Mouse (Mus musculus) kidney, postnatal 36 days (tissue): Measurements from ENCODE around the gene Gatm.

Experiments
- DNase-seq, 2 experiments: peaks; one replicate each; pipeline ENCODE4 v3.0.0; 2021 to 2022; ENCODE audit warnings: mixed read lengths in 2 of 2

Gene Gatm

DNA sequence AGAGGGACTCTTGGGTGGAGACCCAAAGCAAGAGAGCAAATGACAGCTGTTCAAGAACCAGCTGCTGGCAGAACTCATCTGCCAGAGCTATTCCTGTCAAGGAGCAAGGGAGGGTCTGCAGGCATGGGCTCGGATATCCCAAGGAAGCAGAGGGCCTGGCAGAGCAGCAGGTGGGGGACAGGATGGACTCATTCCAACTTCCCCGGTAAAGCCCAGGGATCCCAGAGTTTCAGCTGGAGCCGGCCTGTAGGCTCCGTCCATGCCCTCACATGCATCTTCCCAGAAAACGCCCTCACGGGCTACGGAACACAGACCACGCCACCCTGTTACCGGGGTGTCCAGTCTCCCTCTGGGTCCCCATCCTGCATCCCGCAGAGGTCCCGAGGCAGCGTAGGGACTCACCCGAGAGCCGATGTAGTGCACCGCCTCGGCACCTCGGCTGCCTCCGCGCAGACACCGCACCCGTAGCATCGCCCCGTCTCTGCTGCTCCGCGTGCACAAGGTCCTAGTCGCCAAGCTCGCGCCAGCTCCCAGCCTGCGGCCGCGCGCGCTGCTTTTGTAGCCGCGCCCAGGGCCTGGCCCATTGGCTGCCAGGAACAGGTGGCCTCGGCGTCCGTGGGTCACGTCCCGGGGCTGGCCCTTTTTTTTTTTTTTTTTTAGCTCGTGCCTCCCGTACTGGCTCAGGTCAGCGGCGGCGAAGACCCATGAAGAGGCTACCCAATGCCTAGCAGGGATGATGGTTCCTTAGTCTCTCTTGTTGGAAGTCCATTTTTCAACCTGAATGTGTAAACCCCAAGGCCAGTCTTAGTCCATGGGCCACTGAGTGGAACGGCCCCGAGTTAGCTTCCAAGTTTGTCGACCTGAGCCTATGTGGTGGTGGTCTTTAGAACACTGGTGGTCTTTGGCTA lies at the start of gene Gatm:
TSS of gene Gatm (minus strand) at position 558 of the 908 bp plus-strand sequence.
- peak; percentile 82 to 85 for DNase-seq

DNA sequence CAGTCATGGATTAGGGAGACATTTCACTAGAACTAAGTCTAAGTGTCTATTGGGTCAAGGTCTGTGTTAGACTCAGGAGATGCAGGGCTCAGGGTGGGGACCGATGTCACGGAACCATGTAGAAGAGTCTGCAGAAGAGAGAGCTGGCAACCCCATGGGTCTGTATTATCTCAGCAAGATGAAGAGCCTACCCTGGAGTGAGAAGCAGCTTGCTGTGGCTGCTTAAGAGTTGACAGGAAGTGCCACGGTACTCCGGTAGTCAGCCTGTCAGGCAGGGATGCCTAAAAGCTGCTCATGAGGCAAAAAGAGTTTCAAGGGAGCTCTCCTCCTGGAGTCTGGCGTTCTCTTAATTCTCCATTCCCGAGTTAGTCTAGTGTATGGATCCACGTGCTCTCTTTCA lies 48.7 kb upstream of the Gatm start:
- no peak for DNase-seq

DNA sequence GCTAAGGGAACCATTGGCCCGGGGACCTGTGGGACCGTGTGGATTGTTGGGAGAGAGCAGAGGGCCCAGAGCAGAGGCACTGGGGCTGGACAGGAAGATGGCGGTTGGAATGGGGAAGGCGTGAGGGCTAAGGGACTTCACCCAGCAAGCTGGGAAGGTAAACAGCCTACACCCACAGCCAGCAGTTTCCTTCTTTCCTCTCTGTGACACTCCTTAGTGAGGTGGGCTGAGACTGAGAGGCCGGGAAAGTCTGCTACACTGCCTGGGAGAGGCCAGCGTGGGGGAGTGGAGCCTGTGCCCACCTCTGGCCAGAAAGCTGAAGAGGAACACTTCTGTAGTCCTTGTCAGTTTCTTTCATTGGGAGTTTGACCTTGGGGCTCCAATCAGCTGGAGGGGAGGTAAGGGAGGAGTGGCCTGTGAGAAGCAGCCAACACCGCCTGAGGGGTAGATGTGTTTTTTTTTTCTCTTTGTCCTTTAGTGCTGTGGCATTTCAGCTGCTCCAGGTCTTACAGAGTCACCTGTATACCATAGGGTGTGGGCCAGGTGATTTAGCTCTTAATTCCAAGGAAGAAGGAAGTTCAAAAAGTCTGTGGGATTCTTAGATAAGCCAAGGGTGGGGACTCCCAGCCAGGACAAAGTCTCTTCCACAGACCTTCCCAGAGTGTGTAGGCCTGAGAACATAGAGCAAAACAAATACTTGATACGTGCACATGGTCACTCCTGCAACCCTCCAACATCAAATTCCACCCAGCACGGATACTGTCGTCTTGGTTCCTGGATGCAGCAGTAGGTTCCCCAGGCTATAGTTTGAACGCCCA lies 46.8 kb upstream of the Gatm start:
- no peak for DNase-seq

DNA sequence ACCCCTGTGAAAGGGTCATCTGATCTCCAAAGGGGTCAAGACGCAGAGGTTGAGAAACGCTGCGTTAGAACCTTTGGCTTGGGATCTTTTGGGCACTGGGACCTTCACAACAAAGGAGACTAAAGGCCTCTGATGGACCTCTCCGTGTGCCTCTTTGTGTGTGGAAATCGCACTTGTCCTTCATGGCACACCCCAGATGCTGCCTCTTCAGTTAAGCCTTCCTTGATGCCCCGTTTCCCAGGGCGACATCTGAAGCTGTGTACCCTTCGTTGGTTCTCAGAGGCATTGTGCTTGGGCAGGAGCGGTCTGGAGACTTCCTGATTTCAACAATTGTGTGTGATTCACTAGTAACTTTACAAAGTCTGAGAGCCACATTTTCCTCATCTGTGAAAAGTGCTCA lies 45.7 kb upstream of the Gatm start:
- no peak for DNase-seq

DNA sequence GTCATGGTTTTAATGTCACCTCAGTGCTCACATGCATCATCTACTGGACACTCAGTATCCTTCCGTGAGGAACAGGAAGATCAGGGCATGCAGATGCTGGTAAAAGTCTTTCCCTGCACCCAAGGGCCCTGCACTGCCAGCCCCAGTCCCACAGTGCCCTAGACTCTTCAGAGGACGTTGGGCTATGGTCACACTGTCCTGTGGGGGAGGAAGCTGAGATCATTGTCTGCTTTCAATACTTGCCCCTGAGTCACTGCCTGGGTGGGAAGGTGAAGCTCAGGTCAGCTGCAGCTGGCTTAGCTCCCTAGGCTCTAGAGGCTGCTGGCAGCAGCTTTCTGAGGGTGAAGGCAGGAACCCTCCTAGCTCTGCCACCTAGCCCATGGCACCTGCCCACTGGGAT lies 44.9 kb upstream of the Gatm start:
- DNase-seq: peak in 1 of 2 experiments; percentile 7

DNA sequence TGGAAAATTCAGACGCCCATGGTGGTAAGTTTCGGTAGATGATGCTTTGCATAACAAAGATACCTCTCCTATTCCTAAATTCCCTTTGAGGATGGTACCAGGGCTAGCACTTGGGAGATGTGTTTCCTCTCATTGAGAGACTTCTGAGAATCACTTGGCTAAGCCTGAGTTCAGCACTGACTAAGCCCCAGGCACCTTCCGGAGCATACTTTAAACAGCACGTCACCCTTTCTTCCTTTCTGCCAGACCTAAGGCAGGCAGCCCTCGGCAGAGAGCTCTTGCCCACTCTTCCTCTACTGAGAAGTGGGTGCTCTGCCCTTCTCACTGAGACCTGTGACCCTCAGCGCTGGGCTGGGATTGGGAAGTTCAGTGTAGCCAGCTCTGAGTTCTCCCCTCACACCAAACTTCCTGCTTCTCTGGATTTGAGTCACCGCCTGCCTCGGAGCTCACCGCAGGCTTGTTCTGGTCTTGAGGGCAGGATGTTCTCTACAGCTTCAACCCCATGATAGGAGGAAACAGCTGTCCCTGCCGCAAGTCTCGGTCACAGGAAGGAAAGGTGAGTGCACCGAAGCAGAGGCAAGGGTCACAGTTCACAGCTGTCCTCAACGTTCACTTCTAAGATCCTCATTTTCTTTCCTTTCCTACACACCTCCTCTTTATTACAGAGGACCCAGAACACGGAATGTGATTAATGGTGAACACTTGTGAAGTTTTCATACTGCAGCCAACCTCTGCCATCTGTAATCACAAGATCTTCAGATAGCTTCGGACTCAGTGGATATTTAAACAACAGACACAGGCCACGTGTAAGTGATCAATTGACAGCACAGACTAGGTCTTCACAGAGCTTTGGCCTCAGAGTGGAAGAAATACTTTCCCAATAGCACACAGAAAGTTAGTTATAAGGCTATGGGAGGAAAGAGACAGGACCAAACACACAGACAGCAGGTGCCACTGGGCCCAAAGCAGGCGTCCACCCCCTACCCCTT lies 41.3 kb upstream of the Gatm start:
- DNase-seq: peak; percentile 36 to 39

DNA sequence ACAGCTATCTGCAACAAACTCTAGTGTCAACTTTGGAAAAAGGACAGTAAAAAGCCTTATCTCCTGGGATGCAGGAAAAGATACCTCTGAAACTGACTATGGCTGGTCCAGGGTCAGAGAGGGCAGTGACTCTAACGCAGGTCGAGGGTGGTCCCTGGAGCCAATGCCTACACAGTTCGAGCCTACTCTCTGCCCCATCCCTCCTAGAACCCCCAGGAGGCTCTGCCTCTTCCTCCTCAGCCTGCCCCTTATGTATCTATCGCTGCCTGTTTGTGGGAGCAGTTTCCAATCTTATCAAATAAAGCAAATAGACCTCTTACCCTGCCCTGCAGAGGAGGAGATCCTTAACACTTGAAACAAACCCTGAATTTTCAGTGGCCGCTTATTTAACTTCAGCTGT lies 27.6 kb upstream of the Gatm start:
- DNase-seq: no peak

DNA sequence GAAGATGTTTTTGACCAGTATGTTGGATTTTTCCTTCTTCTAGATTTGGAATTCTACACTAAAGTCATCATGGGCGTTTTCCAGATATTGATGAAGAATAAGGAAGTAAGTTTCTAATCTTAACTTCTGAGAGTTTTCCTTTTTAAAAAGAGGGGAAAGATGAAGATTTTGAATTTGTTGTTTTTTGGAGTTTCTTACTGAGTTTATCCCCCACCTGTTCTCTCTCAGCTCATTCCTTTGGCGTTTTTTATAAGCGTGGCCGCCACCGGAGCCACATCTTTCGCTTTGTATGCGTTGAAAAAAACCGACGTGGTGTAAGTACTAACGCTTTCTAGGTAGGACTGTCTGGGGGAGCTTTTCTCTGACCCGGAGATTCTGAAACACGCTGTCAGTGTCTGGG lies 26.9 kb upstream of the Gatm start:
- no peak for DNase-seq

DNA sequence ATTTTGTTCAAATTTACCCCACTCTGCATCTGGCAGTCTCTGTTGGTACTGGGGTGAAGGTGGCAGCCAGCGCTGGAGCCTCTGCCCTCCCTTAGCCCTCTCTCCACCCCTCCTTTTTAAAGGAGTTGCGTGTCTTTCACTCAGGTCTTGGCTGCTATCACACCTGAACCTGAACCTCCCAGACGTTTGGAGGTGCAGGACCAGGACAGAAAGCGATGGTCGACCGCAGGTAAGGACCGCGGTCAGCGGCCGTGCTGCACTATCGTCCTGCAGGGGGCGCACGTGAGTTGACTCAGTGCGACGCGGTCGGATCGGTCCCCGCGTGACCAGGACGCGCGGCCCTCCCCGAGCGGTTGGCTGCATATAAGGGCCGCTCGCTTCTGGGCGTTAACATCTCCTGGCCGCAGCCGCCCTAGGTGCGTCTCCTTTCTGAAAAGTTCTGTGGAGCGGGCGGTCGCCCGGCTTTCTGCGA lies 26.5 kb upstream of the Gatm start:
- DNase-seq: peak; percentile 65 to 92

DNA sequence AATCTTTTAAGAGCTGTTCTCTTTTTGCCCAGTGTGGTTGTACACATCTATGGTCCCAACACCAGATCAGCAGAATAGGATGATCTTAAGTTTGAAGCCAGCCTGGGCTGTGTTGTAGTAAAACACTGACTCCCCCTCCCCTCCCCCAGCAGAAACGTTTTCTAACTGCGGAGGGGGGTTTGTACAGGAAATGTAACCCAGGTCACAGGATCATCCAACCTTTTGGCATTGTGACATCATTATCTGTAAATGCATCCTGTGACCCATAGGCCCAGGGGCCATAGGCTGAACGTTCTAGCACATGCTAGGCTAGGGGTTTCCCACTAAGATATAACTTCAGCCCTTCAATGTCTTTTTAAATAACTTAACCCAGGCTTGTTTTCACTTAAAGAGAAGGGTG lies 25.6 kb upstream of the Gatm start, which contains the start of gene AA467197:
TSS of gene AA467197 (plus strand) at position 301 of the 400 bp plus-strand sequence.
- DNase-seq: no peak

DNA sequence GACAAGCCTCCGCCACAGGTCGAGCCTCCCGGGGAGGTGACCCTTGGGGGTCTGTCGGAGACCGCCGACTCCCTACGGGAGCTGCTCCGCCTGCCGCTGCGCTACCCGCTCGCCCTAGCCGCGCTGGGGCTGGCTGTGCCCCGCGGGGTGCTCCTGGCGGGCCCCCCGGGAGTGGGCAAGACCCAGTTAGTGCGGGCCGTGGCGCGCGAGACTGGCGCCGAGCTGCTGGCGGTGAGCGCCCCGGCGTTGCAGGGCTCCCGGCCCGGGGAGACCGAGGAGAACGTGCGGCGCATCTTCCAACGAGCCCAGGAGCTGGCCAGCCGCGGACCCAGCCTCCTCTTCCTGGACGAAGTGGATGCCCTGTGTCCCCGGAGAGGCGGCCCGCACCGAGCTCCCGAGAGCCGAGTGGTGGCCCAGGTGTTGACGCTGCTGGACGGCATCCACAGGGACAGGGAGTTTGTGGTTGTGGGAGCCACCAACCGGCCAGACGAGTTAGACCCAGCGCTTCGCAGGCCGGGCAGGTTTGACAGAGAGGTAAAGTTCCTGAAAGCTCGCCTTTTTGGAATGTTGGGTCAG lies 20.2 kb upstream of the Gatm start:
- DNase-seq: peak; percentile 68 to 78

DNA sequence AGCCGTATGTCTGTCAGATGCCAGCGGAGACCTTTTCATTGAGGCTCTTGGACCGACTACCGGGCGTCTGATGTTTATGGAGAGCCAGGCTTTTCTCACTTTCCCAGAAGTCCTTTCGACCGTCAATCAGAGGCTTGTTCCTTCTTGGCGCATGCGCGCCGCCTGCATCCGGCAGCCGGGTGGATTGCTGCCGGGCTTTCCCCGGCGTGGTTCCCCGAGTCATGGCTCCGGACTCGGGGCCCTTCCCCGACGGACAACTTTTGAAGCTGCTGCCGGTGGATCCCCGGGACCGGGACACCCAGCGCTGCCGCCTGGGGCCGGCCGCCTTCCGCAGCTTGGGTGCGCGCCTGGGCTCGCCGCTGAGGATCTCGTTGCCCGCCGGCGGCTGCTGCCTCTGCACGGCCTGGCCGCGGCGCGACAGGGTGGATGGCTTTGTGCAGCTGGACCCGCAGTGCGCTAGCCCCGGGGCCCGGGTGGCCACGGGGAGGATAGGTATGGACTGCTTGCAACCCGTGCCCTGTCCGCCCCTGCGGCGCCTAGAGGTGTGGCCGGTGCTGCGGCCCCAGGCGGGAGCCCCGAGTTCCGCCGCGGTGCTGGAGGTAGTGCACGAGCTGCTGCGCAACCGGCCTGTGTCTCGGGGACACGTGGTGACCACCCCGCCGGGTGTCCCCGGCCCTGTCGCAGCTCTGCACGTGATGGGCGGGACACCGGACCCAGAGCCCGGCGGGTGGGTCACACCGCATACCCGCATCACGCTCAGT lies 19.5 kb upstream of the Gatm start:
- DNase-seq: peak; percentile 92

DNA sequence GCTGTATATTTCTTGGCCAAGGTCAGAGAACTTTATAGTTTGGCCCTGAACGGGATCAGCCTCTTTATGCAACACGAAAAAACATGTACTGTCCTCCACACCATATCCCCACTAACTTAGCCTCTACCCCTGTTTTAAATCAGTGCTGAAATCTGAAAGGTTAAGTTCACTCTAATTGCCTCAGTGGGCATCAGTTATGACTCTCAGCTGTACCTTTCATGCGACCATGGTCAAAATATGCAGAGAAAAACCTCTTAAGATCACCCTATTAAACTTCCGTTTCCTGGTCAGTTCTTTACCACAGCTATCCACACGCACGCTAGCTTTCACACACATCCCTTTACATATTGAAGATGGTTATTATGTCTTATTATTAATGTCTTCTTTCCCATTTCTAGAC lies 18.8 kb upstream of the Gatm start:
- DNase-seq: no peak

DNA sequence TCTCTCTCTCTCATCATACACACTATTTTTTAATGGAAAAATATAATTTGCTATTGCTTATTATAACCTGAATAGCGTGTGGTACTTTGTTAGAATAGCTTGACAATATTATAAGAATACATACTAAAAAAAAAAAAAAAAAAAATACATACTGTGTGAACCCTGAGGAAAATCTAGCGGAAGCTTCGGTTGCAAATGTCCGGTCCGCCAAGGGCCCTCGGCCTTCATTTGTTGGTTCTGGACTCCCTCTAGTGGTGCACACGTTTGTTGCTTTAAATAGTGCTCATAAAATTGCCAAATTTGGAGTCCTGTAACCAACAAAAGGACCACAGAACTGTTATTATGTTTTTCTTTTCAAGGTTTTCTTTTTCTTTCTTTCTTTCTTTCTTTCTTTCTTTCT lies 17.9 kb upstream of the Gatm start:
- DNase-seq: peak; percentile 87 to 90

DNA sequence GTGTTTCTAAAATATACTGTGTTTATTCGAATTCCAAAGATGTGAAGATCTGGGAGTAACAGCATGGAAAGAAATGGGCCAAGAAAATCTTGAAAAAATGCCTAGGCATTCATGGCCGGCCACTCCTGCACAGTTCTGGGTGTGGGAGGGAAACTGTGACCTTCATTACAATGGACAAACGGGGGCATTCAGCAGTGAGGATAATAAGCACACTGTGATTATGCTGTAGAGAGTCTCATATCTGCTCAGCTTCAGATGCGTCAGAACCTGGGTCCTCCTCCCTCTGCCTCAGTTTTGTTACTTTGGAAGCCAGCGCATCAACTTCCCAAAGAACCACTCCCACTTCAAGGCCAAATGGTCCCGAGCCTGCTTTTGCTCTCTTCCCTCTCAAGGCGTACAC lies 14.8 kb upstream of the Gatm start:
- no peak for DNase-seq

DNA sequence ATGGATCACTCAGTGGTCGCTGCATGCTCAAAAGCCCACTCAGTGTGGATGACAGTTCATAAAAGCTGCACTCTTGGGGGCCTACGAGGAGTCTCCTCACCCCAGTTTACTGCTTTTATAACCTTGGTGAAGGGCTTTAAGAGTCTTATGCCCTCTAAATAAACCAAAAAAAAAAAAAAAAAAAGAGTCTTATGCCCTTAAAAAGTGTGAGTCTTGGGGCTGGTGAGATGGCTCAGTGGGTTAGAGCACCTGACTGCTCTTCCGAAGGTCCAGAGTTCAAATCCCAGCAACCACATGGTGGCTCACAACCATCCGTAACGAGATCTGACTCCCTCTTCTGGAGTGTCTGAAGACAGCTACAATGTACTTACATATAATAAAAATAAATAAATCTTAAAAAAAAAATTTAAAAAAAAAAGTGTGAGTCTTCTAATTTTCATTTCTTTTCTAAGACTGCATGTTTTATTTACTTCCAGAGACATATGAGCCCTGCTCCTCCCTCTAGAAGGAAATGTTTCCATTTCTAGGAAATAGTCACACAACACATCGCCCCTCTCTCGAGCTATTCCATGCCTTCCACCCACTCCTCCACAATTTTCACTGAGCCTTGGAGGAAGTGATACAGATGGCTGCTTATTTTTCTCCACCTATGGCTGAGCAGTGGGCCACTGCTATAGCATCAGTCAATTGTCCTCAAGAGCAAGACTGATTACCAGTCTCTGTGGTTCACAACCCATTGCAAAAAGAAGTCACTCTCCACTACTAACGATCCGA lies 10.4 kb upstream of the Gatm start:
- no peak for DNase-seq

DNA sequence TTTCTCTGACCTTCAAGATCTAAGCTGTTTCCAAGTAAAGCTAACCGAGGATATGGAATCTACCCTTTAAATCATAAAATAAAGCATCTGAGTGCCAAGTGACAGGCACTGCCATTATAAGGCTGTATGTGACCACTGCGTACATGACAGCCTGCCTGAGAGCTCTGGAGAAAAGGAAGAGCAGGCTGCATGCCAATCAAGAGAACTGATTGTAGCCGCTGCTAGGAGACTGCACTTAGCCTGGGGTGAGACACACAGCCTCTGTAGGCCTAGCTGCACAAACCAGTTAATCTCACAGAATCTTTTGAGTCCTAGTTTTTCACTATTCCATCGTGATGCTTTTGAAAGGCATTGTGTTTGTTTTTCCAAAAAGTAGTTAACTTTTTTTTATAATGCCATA lies 7.6 kb upstream of the Gatm start:
- no peak for DNase-seq

DNA sequence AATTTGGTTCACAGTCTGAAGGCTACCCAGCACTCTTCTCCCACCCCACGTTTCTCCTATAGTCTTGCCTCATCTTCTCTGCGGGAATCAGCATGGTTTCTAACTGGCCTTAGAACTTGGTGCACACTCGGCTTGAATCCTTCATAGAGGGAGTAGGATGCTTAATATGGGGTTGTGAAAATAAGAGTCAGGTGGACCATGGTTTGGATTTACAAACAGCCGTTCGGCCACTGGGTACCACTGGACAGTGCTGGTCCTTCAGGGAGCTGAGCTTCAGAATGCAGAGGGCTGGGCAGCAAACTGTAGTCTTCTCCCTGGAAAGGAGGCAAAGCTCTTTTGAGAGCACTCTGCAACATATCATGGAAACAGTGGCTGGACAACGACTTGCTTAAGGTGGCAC lies 6.7 kb upstream of the Gatm start:
- DNase-seq: no peak

DNA sequence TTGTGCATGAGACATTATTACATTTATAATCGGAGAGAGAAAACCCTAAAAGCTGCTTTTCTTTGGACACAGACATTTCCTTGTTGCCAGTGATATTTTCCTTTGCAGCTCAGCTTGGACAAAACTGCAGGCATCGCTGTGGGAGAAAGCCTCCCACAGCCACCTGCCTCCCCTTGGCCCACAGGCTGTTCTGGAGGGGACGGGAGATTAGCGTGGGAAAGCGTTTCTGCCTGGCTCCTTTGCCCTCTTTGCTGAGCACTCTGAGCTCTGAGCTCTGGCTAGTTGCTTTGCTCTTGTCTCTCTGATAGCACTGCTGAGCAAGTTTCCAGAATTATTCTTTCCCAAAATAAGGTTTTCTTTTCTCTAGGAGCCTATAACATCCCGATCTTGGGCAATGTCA lies 5.1 kb upstream of the Gatm start:
- DNase-seq: no peak

DNA sequence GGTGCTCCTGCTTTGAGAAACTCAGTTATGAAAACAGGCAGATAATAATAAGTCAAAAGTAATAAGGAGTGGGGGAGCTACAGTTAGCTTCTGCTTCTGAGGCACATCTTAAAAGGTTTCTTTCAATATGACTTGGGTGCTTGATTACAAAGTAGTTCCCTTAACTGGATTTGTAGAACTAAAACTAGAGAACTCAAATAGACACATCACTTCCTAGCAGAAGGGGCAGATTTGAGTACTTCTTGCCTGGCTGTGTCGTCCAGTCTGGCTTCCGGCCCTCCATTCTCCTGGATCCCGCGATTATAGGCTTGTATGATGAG lies 511 bp upstream of the Gatm start:
- DNase-seq: no peak

DNA sequence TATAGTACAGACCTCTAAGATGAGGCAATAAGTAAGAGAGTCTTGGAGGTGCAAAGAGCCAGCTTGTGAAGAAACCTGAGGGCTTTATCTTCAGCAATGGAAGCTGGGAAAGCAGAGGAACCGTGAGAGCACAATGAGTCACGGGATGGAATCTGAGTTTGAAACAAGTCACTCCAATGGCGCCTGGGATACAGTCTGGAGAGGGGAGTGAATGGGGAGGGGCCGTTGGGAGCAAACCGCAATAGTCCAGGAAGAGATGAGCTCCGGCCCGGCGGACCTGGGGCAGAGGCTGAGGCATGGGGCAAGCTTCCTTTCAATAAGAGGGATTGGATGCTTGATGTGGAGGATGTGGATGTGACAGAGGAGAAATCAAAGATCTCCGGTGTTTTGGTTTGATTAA lies 2.3 kb downstream of the Gatm start:
- DNase-seq: peak; percentile 51 to 53
